Mouse (Mus musculus) limb, embryonic 12.5 days (tissue): ENCODE results near the gene Zbp1. TPM values are rescaled to one million over a fixed set of nuclear protein-coding genes. Genes with fewer than 3 reads are reported as not detected.

ENCODE experiments used
- ATAC-seq: fragments of 200-750 bp; cut with Nextera tagmentation; 2 replicates; pipeline ENCODE4 v1.8.0; 2017; ENCODE audit warnings: low read depth, moderate TSS enrichment; ENCODE audit not compliant: insufficient number of reproducible peaks, insufficient read depth, low FRiP score, low TSS enrichment
- H3K27ac ChIP-seq: fragments of 300-500 bp; sonication (generic); 2 replicates; pipeline ENCODE4 v1.5.1; 2016; ENCODE audit warnings: mild to moderate bottlenecking, moderate library complexity
- H3K27me3 ChIP-seq: fragments of 300-500 bp; sonication (generic); 2 replicates; pipeline ENCODE4 v1.6.1; 2016; ENCODE audit warnings: mild to moderate bottlenecking, moderate library complexity
- H3K36me3 ChIP-seq: fragments of 300-500 bp; sonication (generic); 2 replicates; pipeline ENCODE4 v1.6.1; 2016; ENCODE audit warnings: mild to moderate bottlenecking, moderate library complexity
- H3K4me1 ChIP-seq: fragments of 300-500 bp; sonication (generic); replicated peaks from 2 replicates; pipeline ENCODE4 v1.6.1; 2016
- H3K4me2 ChIP-seq: fragments of 300-500 bp; sonication (generic); 2 replicates; pipeline ENCODE4 v1.6.1; 2016; ENCODE audit warnings: mild to moderate bottlenecking, moderate library complexity
- H3K4me3 ChIP-seq: fragments of 300-500 bp; sonication (generic); replicated peaks from 2 replicates; pipeline ENCODE4 v1.5.1; 2016; ENCODE audit warnings: mild to moderate bottlenecking
- H3K9ac ChIP-seq: fragments of 300-500 bp; sonication (generic); replicated peaks from 2 replicates; pipeline ENCODE4 v1.6.1; 2016; ENCODE audit warnings: mild to moderate bottlenecking, moderate library complexity
- H3K9me3 ChIP-seq: fragments of 300-500 bp; sonication (generic); 2 replicates; pipeline ENCODE4 v1.6.1; 2016; ENCODE audit warnings: mild to moderate bottlenecking, moderate library complexity
- WGBS: fragments of 180-500 bp; shearing (Covaris S2); methylation state at CpG from one replicate; pipeline ENCODE4 v1.1.7; 2016; 5-methylcytosine and 5-hydroxymethylcytosine counted together
- polyA plus RNA-seq: library from polyadenylated mRNA; unstranded; fragments of >200 nt; fragmentation: Nextera tagmentation; extraction: Ambion mirVana; gene quantifications from 2 replicates; pipeline ENCODE4 v1.2.1, GENCODE M21; 2016

The Zbp1 gene
- polyA plus RNA-seq, 1 experiment from 2014 or later = not detected

DNA sequence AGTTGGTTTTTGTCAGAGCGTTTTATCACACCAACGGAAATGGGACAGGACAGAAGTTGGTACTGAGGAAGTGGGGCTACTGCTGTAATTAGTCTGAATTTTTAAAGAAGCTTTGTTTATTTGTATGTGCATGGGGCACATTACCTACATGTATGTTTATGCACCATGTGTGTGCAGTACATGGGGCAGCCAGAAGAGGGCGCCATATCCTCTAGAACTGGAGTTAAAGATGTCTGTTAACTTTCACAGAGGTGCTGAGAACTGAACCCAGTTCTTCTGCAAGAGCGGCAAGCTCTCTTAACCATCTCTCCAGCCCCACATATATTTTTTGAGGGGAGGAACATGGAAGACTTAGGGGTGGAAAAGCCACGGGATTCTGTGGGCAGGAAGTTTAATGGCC is 43.0 kb downstream of the Zbp1 start:
- WGBS = 89% methylated on average over 5 of the region's 5 CpGs
- Histone ChIP-seq H3K27me3 (peaks cover 41% of the 10 kb centered on the region), H3K9ac (no peak overlapping the region), H3K4me1 (peaks cover 39% of the 10 kb centered on the region), H3K36me3 (no peaks in the 10 kb centered on the region), H3K4me3 (no peak overlapping the region), H3K27ac (no peak overlapping the region), H3K9me3 (0 out of 2 replicates have a peak, but pooled peaks cover 4% of the 10 kb centered on the region), H3K4me2 (no peak overlapping the region)
- no peak for ATAC-seq

DNA sequence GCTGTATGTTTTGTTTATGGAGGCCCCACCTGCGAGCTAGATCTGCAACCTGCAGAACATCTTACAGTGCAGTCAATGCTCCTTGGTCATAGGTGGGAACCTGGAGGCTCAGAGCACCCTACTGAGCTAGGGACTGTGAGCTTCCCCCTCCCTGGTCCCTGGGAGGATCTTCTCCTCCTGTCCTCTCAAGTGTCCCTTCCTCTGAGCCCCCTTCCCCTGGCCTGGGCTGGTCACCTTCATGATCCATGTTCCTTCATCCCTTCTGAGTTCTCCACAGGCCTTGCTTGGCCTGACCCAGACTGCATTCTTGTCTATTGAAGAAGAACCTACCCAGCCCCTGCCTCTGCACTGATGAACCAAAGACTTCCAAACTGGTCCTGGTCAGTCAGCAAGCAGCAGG is 44.2 kb downstream of the Zbp1 start:
- Histone ChIP-seq H3K4me3 (0 out of 2 replicates have a peak overlapping the region, but pooled peaks have one; percentile 12), H3K9ac (no peak overlapping the region), H3K27me3 (peaks cover 33% of the 10 kb centered on the region), H3K4me2 (peak overlapping the region; percentile 51), H3K27ac (peak overlapping the region; percentile 94), H3K9me3 (0 out of 2 replicates have a peak, but pooled peaks cover 4% of the 10 kb centered on the region), H3K4me1 (peaks cover 44% of the 10 kb centered on the region), H3K36me3 (no peaks in the 10 kb centered on the region)
- WGBS = 63% methylated on average over 1 of the region's 1 CpGs
- ATAC-seq = no peak

DNA sequence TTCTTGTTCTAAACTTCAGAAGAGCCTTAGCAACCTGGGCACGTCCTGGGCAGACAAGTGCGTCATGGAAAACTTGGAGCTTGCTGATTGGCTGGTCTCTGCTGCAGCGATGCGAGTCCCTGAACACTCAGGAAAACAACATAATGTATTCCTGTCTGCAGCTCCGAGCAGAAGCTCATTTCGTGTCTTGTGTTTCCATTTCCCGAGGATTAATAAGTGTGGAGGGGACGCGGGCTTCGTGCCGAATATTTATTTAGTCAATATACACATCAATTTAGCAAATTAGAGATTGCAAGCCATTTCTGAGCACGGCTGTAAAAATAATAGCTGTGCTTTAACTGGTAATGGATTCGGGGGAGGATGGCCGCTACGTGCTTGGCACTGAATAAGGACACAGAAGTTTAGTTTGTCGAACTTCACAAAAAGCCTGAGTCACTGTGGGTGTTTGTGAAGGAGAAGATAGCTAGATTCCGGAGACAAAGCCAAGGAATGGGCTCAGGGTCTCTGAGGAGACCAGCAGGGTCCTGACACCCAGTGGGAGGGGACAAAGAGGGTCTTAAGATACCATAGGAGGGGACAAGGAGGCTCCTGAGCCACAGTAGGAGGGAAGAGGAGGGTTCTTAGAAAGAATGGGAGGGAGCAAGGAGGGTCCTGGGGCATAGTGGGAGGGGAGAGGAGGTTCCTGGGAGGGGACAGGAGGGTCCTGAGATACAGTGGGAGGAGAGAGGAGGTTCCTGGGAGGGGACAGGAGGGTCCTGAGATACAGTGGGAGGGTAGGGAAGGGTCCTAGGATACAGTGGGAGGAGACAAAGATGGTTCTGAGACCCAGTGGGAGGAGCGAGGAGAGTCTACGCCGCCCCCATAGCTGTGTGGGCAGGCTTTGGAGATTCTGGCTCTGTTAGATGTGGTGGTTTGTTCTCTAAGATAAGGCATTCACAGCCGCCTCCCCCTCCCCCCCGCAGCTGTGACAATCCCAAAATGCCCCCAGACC is 44.9 kb downstream of the Zbp1 start:
- WGBS = 5% methylated on average over 22 of the region's 22 CpGs

DNA sequence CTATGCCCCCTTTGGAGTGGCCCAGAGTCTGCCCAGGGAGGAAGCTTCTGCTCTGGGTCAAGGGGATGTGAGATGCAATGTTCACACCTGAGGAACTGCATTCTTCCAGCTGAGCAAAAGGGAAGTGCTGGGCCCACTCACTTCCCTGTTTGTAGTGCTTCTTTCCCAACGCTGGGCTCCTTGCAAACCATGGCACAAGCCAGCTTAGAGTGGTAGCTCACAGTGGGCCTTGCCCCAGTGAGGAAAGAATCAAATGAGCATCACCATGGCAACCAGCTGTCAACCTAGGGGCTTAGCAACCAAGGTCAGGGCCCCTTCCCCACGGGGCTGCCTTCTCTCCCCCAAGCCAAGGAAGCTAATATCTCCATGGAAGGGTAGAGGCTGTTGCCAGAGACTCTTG is 45.7 kb downstream of the Zbp1 start:
- Histone ChIP-seq H3K4me1 (peaks cover 56% of the 10 kb centered on the region), H3K36me3 (no peaks in the 10 kb centered on the region), H3K4me2 (peak overlapping the region; percentile 51), H3K4me3 (no peak overlapping the region), H3K9ac (0 out of 2 replicates have a peak overlapping the region, but pooled peaks have one; percentile 8), H3K9me3 (0 out of 2 replicates have a peak, but pooled peaks cover 4% of the 10 kb centered on the region), H3K27me3 (peaks cover 26% of the 10 kb centered on the region), H3K27ac (peak overlapping the region; percentile 94)
- no peak for ATAC-seq
- WGBS = 26% methylated on average over 2 of the region's 2 CpGs

More for the DNA sequence above, 44.9 kb downstream of the Zbp1 start:
- Histone ChIP-seq H3K27me3 (peaks cover 27% of the 10 kb centered on the region), H3K9ac (0 out of 2 replicates have a peak overlapping the region, but pooled peaks have one; percentile 5), H3K4me3 (peak overlapping the region; percentile 12; the same call in 1 of the 2 replicates), H3K36me3 (no peaks in the 10 kb centered on the region), H3K4me2 (peak overlapping the region; percentile 51), H3K27ac (peak overlapping the region; percentile 94), H3K9me3 (0 out of 2 replicates have a peak, but pooled peaks cover 4% of the 10 kb centered on the region), H3K4me1 (peaks cover 48% of the 10 kb centered on the region)
- ATAC-seq = peak; percentile 73

DNA sequence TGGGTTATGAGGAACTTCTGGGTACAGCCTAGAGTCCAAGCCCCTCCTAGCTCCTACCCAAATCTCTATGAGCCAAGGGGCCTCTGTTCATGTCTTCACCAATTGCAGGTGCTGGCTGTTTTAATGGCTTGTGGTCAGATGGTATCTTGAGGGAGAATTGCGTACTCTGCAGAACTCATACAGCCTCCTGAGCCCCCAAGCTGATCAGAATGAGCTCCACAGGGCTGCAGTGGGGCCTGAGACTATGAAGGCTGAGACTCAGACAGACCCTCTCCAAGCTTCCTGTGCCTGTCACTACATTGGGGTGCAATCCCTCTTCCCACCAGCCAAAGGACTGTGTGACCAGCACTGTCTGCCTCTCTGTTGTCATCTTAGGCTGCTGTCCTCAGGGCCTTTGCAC is 46.3 kb downstream of the Zbp1 start:
- H3K27ac ChIP-seq = peak overlapping the region; percentile 94
- 0 out of 2 replicates have a peak, but pooled peaks cover 4% of the 10 kb centered on the region for H3K9me3 ChIP-seq
- H3K36me3 ChIP-seq = no peaks in the 10 kb centered on the region
- no peak for ATAC-seq
- no peak overlapping the region for H3K9ac ChIP-seq
- peaks cover 56% of the 10 kb centered on the region for H3K4me1 ChIP-seq
- no peak overlapping the region for H3K4me3 ChIP-seq
- 56% methylated on average over 1 of the region's 1 CpGs for WGBS
- peaks cover 20% of the 10 kb centered on the region for H3K27me3 ChIP-seq
- no peak overlapping the region for H3K4me2 ChIP-seq

DNA sequence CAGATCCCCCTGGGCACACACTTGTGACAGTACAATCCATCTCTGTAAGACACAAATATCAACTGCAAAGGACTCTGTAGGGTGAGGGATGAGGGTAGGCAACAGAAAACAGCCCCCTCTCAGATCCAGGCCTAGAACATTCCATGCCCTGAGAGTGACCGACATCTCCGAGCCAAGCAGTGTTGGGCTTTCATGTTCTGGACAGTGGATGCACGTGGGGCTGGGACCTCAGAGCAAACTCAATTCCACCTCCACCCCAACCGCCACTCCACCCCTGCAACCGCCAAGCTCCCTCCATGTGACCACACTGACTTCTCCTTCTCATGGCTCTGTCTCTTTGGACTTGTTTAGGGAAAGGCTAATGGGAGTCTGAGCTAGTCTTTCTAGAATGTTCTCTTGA is 46.8 kb downstream of the Zbp1 start:
- Histone ChIP-seq H3K4me2 (peak overlapping the region; percentile 52), H3K9me3 (0 out of 2 replicates have a peak, but pooled peaks cover 4% of the 10 kb centered on the region), H3K27me3 (peaks cover 15% of the 10 kb centered on the region; the same call in 1 of the 2 replicates), H3K9ac (0 out of 2 replicates have a peak overlapping the region, but pooled peaks have one; percentile 31), H3K4me1 (peaks cover 56% of the 10 kb centered on the region), H3K4me3 (no peak overlapping the region), H3K27ac (peak overlapping the region; percentile 94), H3K36me3 (no peaks in the 10 kb centered on the region)
- ATAC-seq = 0 out of 2 replicates have a peak, but pooled peaks have one; percentile 15
- 37% methylated on average over 5 of the region's 5 CpGs for WGBS

DNA sequence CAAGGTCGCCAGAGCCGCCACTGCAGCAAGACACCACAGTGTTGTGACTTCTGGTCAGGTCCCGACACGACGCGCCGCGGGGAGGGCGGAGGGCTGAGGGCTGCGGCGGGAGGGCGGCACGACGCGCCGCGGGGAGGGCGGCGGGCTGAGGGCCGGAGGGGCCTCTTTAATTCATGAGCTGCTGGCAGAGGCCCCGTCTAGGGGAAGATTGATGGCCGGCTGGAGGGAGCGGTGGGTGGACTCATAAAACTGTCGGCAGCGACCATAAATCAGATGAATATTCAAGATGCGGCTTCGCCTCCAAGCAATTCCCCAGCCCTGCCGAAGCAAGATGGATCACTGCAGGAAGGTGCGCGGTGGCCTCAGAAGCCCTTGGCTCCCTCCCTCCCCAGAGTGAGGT is 47.3 kb downstream of the Zbp1 start:
- H3K4me1 ChIP-seq = peaks cover 56% of the 10 kb centered on the region
- 0 out of 2 replicates have a peak, but pooled peaks have one; percentile 40 for ATAC-seq
- peak overlapping the region; percentile 52 for H3K4me2 ChIP-seq
- no peaks in the 10 kb centered on the region for H3K36me3 ChIP-seq
- peak overlapping the region; percentile 15 for H3K4me3 ChIP-seq
- 0 out of 2 replicates have a peak, but pooled peaks cover 4% of the 10 kb centered on the region for H3K9me3 ChIP-seq
- H3K9ac ChIP-seq = peak overlapping the region; percentile 31; the same call in 1 of the 2 replicates
- H3K27me3 ChIP-seq = peaks cover 12% of the 10 kb centered on the region; the same call in 1 of the 2 replicates
- peak overlapping the region; percentile 94 for H3K27ac ChIP-seq
- WGBS = under 1% methylated on average over 30 of the region's 30 CpGs

DNA sequence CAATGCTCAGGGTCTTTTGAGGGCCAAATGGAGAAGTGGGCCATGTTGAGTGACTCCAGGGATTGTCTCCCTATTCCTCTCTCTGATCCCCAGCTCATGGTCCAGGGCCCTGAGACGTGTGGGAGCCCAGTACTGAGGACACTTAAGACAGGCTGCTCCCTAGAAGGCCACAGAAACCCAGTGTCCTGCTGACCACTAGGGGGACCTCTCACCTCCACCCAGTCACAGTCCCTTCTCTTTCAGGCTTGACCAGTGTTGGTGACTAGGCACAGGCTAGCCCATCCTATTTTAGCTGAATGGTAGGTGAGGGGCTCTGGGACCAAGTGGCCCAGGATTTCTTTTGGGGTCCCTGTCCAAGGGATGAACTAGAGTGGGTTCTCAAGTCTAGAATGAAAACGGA is 48.0 kb downstream of the Zbp1 start:
- H3K9me3 ChIP-seq = 0 out of 2 replicates have a peak, but pooled peaks cover under 1% of the 10 kb centered on the region
- no peak for ATAC-seq
- H3K4me2 ChIP-seq = no peak overlapping the region
- no peak overlapping the region for H3K9ac ChIP-seq
- peak overlapping the region; percentile 94; the same call in 1 of the 2 replicates for H3K27ac ChIP-seq
- WGBS = 38% methylated on average over 2 of the region's 2 CpGs
- peaks cover 56% of the 10 kb centered on the region for H3K4me1 ChIP-seq
- H3K27me3 ChIP-seq = peaks cover 19% of the 10 kb centered on the region
- H3K36me3 ChIP-seq = no peaks in the 10 kb centered on the region
- no peak overlapping the region for H3K4me3 ChIP-seq

DNA sequence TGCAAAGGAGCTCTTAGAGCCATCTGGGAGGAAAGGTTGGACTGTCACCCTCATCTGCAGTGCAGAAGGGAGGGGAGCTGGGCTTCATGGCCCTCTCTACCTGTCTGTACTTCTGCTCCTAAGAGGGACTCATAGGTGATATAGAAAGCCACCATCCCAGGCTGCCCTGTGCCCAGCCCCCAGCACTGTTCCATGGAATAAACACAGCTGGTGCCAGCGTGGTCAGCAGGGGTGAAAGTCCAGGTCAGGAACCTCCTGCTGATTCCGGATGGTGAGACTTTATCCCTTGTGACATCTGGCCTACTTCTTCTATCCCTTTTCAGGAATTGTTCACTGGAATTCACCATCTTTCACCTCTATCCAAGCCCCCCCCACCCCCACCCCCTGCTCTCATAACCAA is 48.6 kb downstream of the Zbp1 start:
- H3K4me1 ChIP-seq = peaks cover 56% of the 10 kb centered on the region
- no peaks in the 10 kb centered on the region for H3K9me3 ChIP-seq
- no peak overlapping the region for H3K27ac ChIP-seq
- peaks cover 20% of the 10 kb centered on the region for H3K27me3 ChIP-seq
- H3K9ac ChIP-seq = no peak overlapping the region
- no peaks in the 10 kb centered on the region for H3K36me3 ChIP-seq
- no peak overlapping the region for H3K4me3 ChIP-seq
- no peak for ATAC-seq
- H3K4me2 ChIP-seq = no peak overlapping the region
- 52% methylated on average over 2 of the region's 2 CpGs for WGBS

DNA sequence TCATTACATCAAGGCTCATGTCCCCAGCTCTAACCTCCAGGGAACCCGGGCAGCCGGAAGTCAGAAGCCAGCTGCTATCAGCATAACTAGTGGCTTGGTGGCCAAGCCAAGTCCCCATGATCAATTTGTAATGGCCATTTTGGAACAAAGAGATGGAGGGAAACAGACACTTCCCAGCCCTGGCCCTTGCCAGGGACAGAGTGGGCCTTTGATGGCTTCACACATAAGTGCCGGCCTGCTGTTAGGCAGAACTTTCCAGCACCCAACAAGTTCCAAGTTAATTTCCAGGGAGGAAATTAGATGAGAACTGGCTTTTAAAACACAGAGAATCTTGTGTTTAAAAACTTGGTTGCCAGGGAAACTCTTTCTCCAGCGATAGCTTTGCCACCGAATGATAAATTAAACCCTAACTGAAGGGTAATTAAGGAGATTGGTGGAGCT is 50.3 kb downstream of the Zbp1 start:
- 24% methylated on average over 5 of the region's 5 CpGs for WGBS
- Histone ChIP-seq H3K27ac (peak overlapping the region; percentile 62), H3K9me3 (no peaks in the 10 kb centered on the region), H3K9ac (no peak overlapping the region), H3K36me3 (no peaks in the 10 kb centered on the region), H3K4me1 (peaks cover 45% of the 10 kb centered on the region), H3K4me3 (no peak overlapping the region), H3K4me2 (no peak overlapping the region), H3K27me3 (peaks cover 21% of the 10 kb centered on the region)
- ATAC-seq = no peak

DNA sequence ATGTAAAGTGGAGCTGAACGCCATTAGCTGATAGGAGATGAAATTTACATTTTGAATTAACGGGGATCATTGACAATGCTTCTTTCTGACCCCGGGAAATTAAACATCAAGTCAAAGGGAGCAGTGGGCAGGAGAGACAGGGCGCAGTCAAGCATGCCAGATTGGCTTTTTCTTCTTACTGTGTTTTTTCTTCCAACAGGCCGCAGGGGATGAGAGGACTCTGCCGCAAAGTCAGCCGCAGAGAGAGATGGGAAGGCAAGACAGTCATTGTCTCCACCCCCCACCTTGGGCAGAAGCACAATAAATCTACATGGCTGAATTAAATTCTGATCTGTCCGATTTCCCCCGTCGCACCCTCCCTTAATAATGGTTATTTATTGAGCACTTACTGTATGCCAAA is 53.4 kb downstream of the Zbp1 start:
- WGBS = 93% methylated on average over 10 of the region's 10 CpGs
- Histone ChIP-seq H3K4me1 (peaks cover 31% of the 10 kb centered on the region), H3K9ac (no peak overlapping the region), H3K4me3 (no peak overlapping the region), H3K9me3 (no peaks in the 10 kb centered on the region), H3K4me2 (no peak overlapping the region), H3K27ac (no peak overlapping the region), H3K27me3 (peaks cover 23% of the 10 kb centered on the region; the same call in 1 of the 2 replicates), H3K36me3 (no peaks in the 10 kb centered on the region)
- no peak for ATAC-seq
